Mouse (Mus musculus) inflammation-experienced regulatory T-cells, adult 6 months (primary cell): ENCODE data around the gene Mical3. TPM values are rescaled to one million over a fixed set of nuclear protein-coding genes. Genes with fewer than 3 reads are reported as not detected.

ENCODE experiments used
- ATAC-seq: one replicate; pipeline ENCODE4 v1.8.0; 2017
- polyA plus RNA-seq, 3 experiments: library from polyadenylated mRNA; unstranded; fragments of 100-300 nt; shearing (Covaris generic); gene quantifications; one replicate each; pipeline ENCODE4 v1.2.1; 2017

Mical3 gene
- polyA plus RNA-seq, 3 experiments from 2014 or later, result 2.8 to 13.9 (median 8.0) TPM

GRCm38 (mm10) chr6:121081288-121082093, 49.3 kb downstream of the Mical3 start:
- no peak for ATAC-seq

DNA sequence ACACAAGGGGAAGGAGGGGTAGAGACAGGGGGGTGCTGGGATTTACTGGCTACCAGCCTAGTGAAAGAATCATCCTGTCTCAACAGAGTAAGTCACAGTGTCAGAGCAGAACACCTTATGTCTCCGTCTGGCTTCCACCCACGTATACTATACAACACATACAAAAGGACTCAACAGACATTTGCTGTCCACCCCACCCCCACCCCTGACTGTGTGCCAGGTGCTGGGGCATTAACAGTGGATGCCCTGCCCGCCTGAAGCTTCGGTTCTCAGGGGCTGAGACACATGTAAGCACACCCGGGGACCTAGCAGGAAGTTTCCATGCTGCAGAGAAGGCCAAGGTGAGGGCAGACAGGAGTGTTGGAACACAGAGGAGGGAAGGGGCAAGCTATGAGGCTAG, 52.6 kb downstream of the Mical3 start:
- ATAC-seq, result no peak

- ATAC-seq, result no peak
These were observed 53.8 kb downstream of the Mical3 start for GRCm38 (mm10) chr6:121076929-121077566.

- ATAC-seq, result no peak
These were observed 55.0 kb downstream of the Mical3 start for GRCm38 (mm10) chr6:121075763-121076162.

GRCm38 (mm10) chr6:121073312-121073711, 57.5 kb downstream of the Mical3 start:
- no peak for ATAC-seq

GRCm38 (mm10) chr6:121072615-121073014, 58.2 kb downstream of the Mical3 start:
- ATAC-seq, result peak; percentile 62

DNA sequence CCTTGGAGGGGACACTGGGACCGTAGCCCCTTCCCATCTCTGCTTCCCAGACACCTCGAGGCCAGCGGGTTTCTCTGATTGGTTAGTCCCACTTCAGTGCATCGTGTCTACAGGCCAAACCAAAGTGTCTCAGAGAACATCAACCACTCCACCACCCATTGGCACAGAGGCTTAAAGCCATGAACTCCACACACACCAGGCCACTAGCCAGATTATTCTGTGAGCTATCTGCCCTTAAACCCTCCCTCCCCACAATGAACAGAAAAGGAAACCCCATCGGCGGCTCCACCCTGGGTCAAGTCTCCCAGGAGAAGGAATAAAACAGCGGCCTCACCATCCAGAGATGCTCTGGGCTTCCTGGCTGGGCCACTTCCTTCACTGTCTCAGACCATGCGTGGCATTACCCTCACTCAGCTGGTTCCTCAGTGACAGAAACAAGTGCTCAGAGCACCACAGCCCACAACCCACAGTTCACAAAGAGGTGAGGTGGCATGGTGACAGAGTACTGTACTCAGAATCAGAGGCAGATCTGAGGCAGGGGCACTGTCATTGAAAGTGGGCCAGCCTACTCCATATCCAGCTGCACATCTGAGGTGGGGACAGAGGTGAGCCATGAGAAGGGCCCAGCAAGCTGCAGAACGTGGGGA, 60.1 kb downstream of the Mical3 start:
- peak; percentile 39 for ATAC-seq

DNA sequence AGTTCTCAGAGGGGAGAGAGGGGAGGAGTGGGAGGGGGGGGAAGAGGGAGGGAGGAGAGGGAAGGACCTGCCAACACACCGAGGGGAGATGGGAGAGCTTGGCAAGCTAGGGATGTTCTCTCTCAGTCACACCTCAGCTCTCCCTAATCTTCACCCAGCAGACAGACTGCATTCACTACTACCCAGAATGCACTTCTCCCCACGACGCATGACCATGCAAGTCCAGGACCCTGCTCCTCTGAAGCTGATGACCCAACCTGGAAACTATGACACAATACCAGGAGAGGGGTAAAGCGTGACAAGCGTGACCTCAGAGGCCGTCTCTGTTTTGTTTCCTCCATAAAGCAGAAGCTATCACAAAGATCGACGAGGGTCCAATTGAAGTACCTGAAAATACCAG, 61.6 kb downstream of the Mical3 start:
- ATAC-seq, result no peak

GRCm38 (mm10) chr6:121068087-121068464, 62.7 kb downstream of the Mical3 start:
- ATAC-seq, result no peak

- ATAC-seq, result no peak
These were observed 63.2 kb downstream of the Mical3 start for GRCm38 (mm10) chr6:121067426-121068086.

DNA sequence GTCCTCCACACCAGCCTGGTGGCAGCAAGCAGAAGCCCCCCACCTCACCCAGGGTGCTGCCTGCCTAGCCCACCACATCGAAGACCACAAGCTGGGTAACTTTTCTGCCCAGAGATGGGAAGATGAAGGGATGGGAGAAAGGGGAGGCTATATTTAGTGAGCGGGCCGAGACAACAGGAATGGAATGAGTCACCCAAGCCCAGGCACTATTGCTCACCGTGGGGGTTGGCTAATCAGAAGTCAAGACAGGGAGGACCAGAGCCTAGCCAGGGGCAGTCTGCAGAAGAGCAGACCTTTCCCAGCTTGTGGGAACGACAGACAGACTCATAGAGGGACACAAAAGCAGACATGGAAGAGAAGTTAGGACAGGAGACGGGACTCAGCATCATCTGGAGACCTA, 64.0 kb downstream of the Mical3 start:
- ATAC-seq, result no peak

- ATAC-seq, result no peak
These were observed 66.3 kb downstream of the Mical3 start for GRCm38 (mm10) chr6:121064356-121065015.

DNA sequence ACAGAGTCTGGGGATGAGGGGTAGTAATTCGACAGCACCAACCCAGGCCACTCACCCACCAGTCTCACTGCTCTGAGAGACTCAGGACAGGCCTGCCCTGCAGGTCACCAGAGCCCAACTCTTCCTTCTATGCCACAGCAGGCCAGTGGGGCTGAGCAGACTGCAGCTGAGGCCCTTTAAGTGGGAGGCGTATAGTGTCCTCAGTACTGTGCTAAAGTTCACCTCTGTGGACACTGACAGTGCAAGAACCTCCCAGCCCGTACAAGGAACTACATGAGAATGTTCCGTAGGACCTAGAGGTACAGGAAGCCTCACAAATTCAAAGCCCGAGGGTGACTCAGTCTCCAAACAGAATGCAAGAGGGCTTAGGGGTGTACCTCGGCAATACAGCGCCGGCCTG, 67.0 kb downstream of the Mical3 start:
- ATAC-seq, result no peak

- ATAC-seq, result peak; percentile 84
These were observed 67.8 kb downstream of the Mical3 start for GRCm38 (mm10) chr6:121062891-121063408.

- no peak for ATAC-seq
These were observed 72.8 kb downstream of the Mical3 start for GRCm38 (mm10) chr6:121058039-121058438.

DNA sequence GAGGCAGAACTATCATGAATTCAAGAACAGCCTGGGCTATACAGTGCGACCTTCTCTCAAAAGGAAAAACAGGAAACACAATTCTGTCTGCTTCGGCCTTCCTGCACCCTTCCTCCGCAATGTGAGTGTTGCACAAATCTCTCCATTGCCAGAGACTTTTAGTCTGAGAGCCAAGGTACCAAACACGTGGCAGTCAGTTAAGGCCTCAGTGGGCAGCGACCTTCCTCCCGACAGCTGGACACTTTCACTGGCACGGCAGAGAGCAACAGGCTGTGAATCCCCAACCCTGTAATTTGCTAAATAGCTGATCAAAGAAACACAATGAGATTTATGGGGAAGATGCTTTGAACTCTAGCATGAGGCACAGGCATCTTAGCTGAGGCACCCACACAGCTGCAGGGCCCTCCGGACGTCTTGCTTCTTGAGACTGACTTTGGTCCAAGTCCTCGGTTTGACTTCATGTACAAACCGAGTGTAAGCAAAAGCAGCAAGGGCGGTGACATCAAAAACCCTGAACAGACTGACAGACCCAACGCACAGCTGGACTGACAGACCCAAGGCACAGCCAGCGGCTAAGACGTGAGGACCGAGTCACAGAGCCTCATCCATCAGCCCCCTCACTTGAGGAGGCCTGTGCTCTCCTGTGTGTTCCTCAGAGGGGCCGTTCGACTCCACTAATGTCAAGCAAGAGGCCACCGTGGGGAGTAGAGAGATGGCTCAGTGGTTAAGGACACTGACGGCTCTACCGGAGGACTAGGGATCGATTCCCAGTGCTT, 73.4 kb downstream of the Mical3 start:
- ATAC-seq, result no peak

DNA sequence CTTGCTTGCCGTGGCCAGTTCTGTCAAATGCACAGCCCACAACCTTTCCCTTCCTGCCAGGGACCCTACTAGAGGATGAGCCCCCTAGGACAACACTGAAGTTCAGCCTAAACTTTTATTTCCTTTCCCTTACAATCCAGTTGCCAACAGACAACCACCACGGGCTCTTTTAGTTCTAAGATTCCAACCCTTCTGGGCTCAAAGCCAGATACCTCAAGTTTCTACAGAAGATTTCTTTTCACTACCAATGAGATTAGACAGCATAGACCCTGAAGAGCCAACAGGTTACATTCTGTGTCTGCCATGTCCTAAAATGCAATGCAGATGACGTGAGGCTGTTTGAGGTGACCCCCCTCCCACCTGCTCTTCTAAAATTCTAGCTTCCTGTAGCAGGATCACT, 75.3 kb downstream of the Mical3 start:
- ATAC-seq, result no peak

- no peak for ATAC-seq
These were observed 75.9 kb downstream of the Mical3 start for GRCm38 (mm10) chr6:121054908-121055307.

DNA sequence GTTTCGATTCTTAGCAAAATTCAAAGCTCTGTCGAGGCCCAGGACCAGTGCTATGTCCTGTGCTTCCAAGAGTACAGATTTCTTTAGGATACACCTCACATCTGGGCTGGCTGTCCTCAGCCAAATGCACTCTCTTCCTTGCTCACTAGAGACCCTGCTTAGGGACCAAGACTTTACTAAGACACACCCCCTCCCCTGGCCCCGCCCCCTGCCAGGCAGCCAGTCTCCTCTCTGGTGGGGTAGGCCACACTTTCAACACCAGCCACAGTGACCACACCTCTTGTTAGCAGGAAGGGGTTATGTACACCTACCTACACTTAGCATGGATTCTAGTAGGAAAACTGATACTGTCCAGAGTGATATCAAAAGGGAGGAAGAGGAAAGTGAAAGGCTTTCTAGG, 76.5 kb downstream of the Mical3 start:
- ATAC-seq, result no peak

DNA sequence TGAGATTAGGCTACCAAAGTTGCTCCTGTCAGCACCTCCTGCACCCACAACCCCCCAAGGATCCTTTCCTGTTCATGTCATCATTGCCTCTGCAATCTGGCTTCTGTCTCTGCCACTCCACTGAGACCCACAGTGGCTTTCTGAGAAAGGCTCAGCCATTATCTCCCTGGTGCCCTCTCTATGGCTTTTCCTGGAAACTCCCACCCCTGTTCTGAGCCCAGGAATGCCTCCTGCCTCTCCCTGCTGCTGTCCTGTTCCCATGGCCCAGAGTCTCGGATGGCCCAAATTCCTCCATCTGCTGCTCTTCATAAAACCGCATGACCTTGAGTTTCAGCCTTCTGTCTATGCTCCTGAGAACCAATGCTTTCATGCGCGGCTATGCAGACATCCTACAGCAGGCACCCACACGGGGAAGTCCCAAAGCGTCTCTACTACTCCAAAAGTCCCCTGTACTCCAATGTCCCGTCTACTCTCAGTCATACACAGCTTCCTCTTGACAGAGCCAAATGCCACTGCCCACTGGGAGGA, 77.2 kb downstream of the Mical3 start:
- ATAC-seq, result peak; percentile 97

DNA sequence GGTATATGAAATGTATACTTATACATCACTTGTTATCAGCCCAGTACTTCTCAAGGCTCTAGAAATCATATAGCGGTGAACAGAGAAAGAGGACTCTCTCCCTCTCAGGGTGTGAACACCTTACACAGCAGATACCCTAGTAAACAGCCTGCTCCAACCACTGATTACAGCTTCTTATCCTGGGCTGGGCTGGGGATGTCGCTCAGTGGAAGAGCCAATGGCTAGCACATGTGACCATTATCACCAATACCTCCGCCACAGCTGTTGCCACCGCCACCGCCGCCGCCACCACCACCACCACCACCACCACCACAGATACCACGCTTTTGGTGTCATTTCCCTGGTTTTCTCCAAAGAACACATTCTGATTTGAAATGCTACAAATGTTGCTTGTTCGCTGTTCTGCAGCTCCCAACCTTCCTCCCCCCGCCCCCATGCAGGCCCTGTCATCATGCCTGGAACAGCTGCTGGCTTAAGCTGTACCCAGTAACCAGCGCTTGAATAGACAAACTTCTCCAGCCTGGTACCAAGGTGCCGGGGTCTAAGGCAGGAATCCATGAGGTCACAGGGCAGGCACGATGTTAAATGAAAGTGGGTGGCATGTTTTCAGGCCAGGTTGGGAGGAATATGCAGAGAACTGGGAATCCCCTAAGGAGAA, 78.7 kb downstream of the Mical3 start:
- no peak for ATAC-seq
